Comparison of ENCODE assay signal across 7 mouse cellular contexts in genomic region chr14:25607968-25608491, GRCm38 (mm10).
A peak's percentile ranks its signal among the peaks of the same experiment; 100 is the strongest.
DNase-seq lines count a peak whose midpoint lies in the region; ATAC-seq and TF ChIP-seq lines count a peak whose summit lies in the region.

No protein-coding gene starts in this region.

- no peaks in the 10 kb centered on the region for H3K36me3 ChIP-seq in ES-E14 (ENCODE audit: control insufficient read depth, insufficient read depth, low read length, poor library complexity, severe bottlenecking)
- H3K36me3 ChIP-seq in embryonic facial prominence, embryonic 11.5 days (replicated peaks; ENCODE audit: control insufficient read depth, insufficient read depth, low read depth, low read length): no peaks in the 10 kb centered on the region
- peaks cover 27% of the 10 kb centered on the region for H3K36me3 ChIP-seq in limb, embryonic 10.5 days
- H3K36me3 ChIP-seq in midbrain, embryonic 11.5 days (ENCODE audit: control insufficient read depth, insufficient read depth, low read length): no peaks in the 10 kb centered on the region

- peak overlapping the region; percentile 4; the same call in 1 of the 2 replicates for H3K27ac ChIP-seq in ES-E14 (ENCODE audit: insufficient read depth, low read depth, low read length, poor library complexity, severe bottlenecking)
- H3K27ac ChIP-seq in embryonic facial prominence, embryonic 11.5 days (replicated peaks; ENCODE audit: low read depth, low read length): peak overlapping the region; percentile 98
- peak overlapping the region; percentile 97 for H3K27ac ChIP-seq in limb, embryonic 10.5 days
- H3K27ac ChIP-seq in midbrain, embryonic 11.5 days (ENCODE audit: low read depth, low read length): peak overlapping the region; percentile 99

- H3K9me3 ChIP-seq in ES-E14 (ENCODE audit: control insufficient read depth, insufficient read depth, low read depth, low read length): no peaks in the 10 kb centered on the region
- no peaks in the 10 kb centered on the region for H3K9me3 ChIP-seq in embryonic facial prominence, embryonic 11.5 days (replicated peaks; ENCODE audit: control insufficient read depth, low read length)
- H3K9me3 ChIP-seq in limb, embryonic 10.5 days (replicated peaks): no peaks in the 10 kb centered on the region
- H3K9me3 ChIP-seq in midbrain, embryonic 11.5 days (ENCODE audit: control insufficient read depth, low read length): no peaks in the 10 kb centered on the region

- DNase-seq in CD4-positive, CD25-positive, alpha-beta regulatory T cell, adult 2 months (ENCODE audit: low read depth, low spot score): peak; percentile 77
- DNase-seq in ES-E14 (ENCODE audit: low read depth, low spot score): no peak
- peak; percentile 70 for DNase-seq in embryonic facial prominence, embryonic 11.5 days (ENCODE audit: low spot score)
- DNase-seq in heart, postnatal 4 days: peak; percentile 66
- DNase-seq in limb, embryonic 10.5 days (ENCODE audit: low spot score): peak; percentile 74
- peak; percentile 92 for DNase-seq in midbrain, embryonic 11.5 days (ENCODE audit: low spot score, missing footprints)
- DNase-seq in spleen, postnatal 10 days (ENCODE audit: low spot score in 2 of 2): peak; percentile 45 to 68

- H3K9ac ChIP-seq in ES-E14 (ENCODE audit: insufficient read depth, low read depth, low read length, poor library complexity, severe bottlenecking): peak overlapping the region; percentile 81
- peak overlapping the region; percentile 95 for H3K9ac ChIP-seq in embryonic facial prominence, embryonic 11.5 days (replicated peaks; ENCODE audit: low read length)
- H3K9ac ChIP-seq in midbrain, embryonic 11.5 days (ENCODE audit: low read length): peak overlapping the region; percentile 92

- H3K4me3 ChIP-seq in ES-E14 (ENCODE audit: insufficient read depth in 1 of 2, low read depth in 1 of 2, low read length in 2 of 2, poor library complexity in 1 of 2, severe bottlenecking in 1 of 2): peak overlapping the region; percentile 81 to 83
- H3K4me3 ChIP-seq in embryonic facial prominence, embryonic 11.5 days (ENCODE audit: low read depth, low read length): peak overlapping the region; percentile 76
- H3K4me3 ChIP-seq in limb, embryonic 10.5 days: peak overlapping the region; percentile 67
- H3K4me3 ChIP-seq in midbrain, embryonic 11.5 days (ENCODE audit: low read depth, low read length): peak overlapping the region; percentile 79

- H3K4me2 ChIP-seq in embryonic facial prominence, embryonic 11.5 days (ENCODE audit: low read depth, low read length): peak overlapping the region; percentile 94
- H3K4me2 ChIP-seq in midbrain, embryonic 11.5 days: peak overlapping the region; percentile 96

- H3K4me1 ChIP-seq in ES-E14 (ENCODE audit: control insufficient read depth in 2 of 2, insufficient read depth in 2 of 2, low read length in 2 of 2, poor library complexity in 1 of 2): peaks cover 13 to 43% of the 10 kb centered on the region in 2 experiments
- H3K4me1 ChIP-seq in embryonic facial prominence, embryonic 11.5 days (ENCODE audit: control insufficient read depth, insufficient read depth, low read length): peaks cover 24% of the 10 kb centered on the region
- H3K4me1 ChIP-seq in limb, embryonic 10.5 days: peaks cover 88% of the 10 kb centered on the region
- peaks cover 80% of the 10 kb centered on the region for H3K4me1 ChIP-seq in midbrain, embryonic 11.5 days (ENCODE audit: control insufficient read depth, insufficient read depth, low read length)

- ATAC-seq in embryonic facial prominence, embryonic 11.5 days (replicated peaks; ENCODE audit: insufficient number of reproducible peaks, low FRiP score, low TSS enrichment, low read depth): peak; percentile 74
- peak; percentile 75 for ATAC-seq in midbrain, embryonic 11.5 days (ENCODE audit: low FRiP score)

- WGBS in embryonic facial prominence, embryonic 11.5 days: under 1% methylated on average over 43 of the region's 53 CpGs
- WGBS in limb, embryonic 10.5 days: 3% methylated on average over 53 of the region's 53 CpGs
- under 1% methylated on average over 41 of the region's 53 CpGs for WGBS in midbrain, embryonic 11.5 days

- no peaks in the 10 kb centered on the region for H3K27me3 ChIP-seq in embryonic facial prominence, embryonic 11.5 days (ENCODE audit: control insufficient read depth, insufficient read depth, low read length)
- H3K27me3 ChIP-seq in limb, embryonic 10.5 days (ENCODE audit: low read depth, poor library complexity, severe bottlenecking): no peaks in the 10 kb centered on the region
- no peaks in the 10 kb centered on the region for H3K27me3 ChIP-seq in midbrain, embryonic 11.5 days (ENCODE audit: control insufficient read depth, insufficient read depth, low read length)

- in situ Hi-C loops in ES-E14 (cut with MboI; ENCODE audit: low sequenced_read_pairs in 2 of 2, unreplicated experiment in 2 of 2): no loop called here

TF ChIP-seq in ES-E14, 5 proteins besides CTCF, POLR2A, EP300 and RAD21:
- no peak for TF ChIP-seq MAFK (IDR thresholded peaks at IDR 0.05; ENCODE audit: insufficient read depth, low read depth, low read length)
- no peak for TF ChIP-seq ZC3H11A (IDR thresholded peaks at IDR 0.05; ENCODE audit: borderline replicate concordance, low read depth, low read length)
- TF ChIP-seq CHD2 (IDR thresholded peaks at IDR 0.05; ENCODE audit: low read depth, low read length): no peak
- TF ChIP-seq ZNF384 (IDR thresholded peaks at IDR 0.05; ENCODE audit: low read depth, low read length): no peak
- no peak for TF ChIP-seq HCFC1 (IDR thresholded peaks at IDR 0.05; ENCODE audit: borderline replicate concordance, insufficient read depth, low read length)

Comparison
In these comparisons a context has a peak if more than half of its experiments do, and no peak if none do; other contexts are left out.
1. H3K27ac ChIP-seq: peak in every context shown above with its lines; median percentile 99 in midbrain, embryonic 11.5 days; 98 in embryonic facial prominence, embryonic 11.5 days; 97 in limb, embryonic 10.5 days; 4 in ES-E14.